Mouse (Mus musculus): Measurements from ENCODE around the gene Popdc2. TPM values are rescaled to one million over a fixed set of nuclear protein-coding genes. Genes with fewer than 3 reads are reported as not detected.

Popdc2 gene
- polyA plus RNA-seq, 1 experiment from 2014 or later: 15.4 TPM

- H3K4me3 ChIP-seq (replicated peaks): no peak overlapping the region
- no peaks in the 10 kb centered on the region for H3K9me3 ChIP-seq
- H3K27ac ChIP-seq: no peak overlapping the region
- peaks cover 10% of the 10 kb centered on the region; the same call in 1 of the 2 replicates for H3K4me1 ChIP-seq (replicated peaks)
- no peaks in the 10 kb centered on the region for H3K27me3 ChIP-seq (replicated peaks)
- no peak overlapping the region for H3K9ac ChIP-seq
- no peak overlapping the region for H3K4me2 ChIP-seq (replicated peaks)
- no peaks in the 10 kb centered on the region for H3K36me3 ChIP-seq
- WGBS: 84% methylated on average over 2 of the region's 2 CpGs
- no peak for ATAC-seq
Measured at GRCm38 (mm10) chr16:38359241-38359640, 2.8 kb upstream of the Popdc2 start.

DNA sequence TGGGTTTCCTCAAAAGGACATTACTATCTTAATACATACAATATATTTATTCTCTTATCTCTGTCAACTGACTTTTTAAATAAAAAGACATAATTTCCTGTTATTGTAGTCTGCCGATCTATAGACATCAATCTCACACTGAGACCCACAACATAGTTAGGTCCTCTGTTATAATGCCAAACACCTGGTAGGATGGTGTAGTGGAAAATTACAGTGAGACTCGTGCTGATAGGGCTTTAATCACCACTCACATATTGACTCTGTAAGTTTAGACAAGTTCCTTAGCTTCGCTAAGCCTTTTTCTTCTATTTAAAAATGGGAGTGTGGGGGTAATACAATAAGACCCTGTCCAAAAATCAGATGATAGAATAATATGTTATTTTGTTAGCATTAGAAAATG, 2.2 kb upstream of the Popdc2 start:
- Histone ChIP-seq H3K9ac (no peak overlapping the region), H3K27me3 (replicated peaks) (no peaks in the 10 kb centered on the region), H3K4me3 (replicated peaks) (no peak overlapping the region), H3K9me3 (no peaks in the 10 kb centered on the region), H3K27ac (no peak overlapping the region), H3K36me3 (no peaks in the 10 kb centered on the region), H3K4me2 (replicated peaks) (no peak overlapping the region), H3K4me1 (replicated peaks) (peaks cover 10% of the 10 kb centered on the region; the same call in 1 of the 2 replicates)
- no peak for ATAC-seq
- 74% methylated on average over 3 of the region's 3 CpGs for WGBS

DNA sequence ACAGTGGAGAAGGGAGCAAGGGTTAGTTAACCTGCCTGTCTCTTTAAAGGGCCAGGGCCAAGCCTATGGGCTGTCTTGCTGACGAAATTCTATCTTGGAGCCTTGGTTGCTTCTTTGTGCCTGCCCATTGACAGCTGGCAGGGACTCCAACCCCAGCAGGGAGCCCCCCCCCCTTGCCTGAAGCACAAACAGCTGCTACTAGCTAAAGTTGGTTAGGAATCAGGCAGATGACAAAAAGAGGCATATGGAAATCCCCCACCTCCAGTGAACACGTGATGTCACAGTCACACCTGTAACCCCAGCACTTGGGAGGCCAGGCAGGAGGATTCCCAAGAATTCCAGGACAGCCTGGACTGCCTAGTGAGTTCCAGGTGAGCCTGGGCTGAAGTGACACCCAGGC, 1.7 kb upstream of the Popdc2 start:
- Histone ChIP-seq H3K9me3 (no peaks in the 10 kb centered on the region), H3K36me3 (no peaks in the 10 kb centered on the region), H3K9ac (no peak overlapping the region), H3K4me3 (replicated peaks) (no peak overlapping the region), H3K27ac (no peak overlapping the region), H3K27me3 (replicated peaks) (no peaks in the 10 kb centered on the region), H3K4me1 (replicated peaks) (peaks cover 10% of the 10 kb centered on the region; the same call in 1 of the 2 replicates), H3K4me2 (replicated peaks) (no peak overlapping the region)
- 44% methylated on average over 2 of the region's 2 CpGs for WGBS
- ATAC-seq: 0 out of 2 replicates have a peak, but pooled peaks have one; percentile 15

DNA sequence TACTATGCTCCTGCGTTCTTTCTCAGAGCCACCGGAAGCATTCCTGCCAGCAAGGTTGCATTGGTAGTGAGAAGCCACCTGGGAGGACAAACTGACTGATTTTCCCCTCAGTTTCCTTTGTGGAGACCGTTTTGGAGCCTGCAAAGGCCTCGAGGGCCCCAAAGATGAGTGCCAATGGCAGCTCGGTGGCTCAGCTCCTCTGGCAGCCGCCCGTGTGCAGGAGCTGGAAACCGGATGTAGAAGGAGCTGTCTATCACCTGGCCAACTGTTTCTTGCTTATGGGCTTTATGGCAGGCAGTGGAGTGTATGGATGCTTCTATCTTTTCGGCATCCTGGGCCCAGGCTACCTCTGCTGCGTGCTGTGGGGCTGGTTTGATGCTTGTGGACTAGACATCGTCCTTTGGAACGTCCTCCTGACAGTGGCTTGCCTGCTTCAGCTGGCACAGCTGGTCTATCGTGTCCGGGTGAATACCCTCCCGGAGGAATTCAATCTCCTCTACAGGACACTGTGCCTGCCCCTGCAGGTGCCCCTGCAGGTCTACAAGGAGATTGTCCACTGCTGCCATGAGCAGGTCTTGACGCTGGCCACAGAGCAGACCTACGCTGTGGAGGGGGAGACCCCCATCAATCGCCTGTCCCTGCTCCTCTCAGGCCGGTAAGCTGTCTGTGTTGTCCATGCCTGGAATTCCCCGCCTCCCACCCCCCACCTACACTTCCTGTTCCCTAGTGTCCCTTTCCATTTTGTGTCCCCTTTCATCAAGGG, 665 bp downstream of the Popdc2 start:
- Histone ChIP-seq H3K4me2 (replicated peaks) (peak overlapping the region; percentile 46), H3K4me1 (replicated peaks) (peaks cover 10% of the 10 kb centered on the region; the same call in 1 of the 2 replicates), H3K9me3 (no peaks in the 10 kb centered on the region), H3K4me3 (replicated peaks) (peak overlapping the region; percentile 28), H3K27me3 (replicated peaks) (no peaks in the 10 kb centered on the region), H3K9ac (peak overlapping the region; percentile 28), H3K36me3 (no peaks in the 10 kb centered on the region), H3K27ac (peak overlapping the region; percentile 27)
- ATAC-seq: no peak
- 50% methylated on average over 20 of the region's 20 CpGs for WGBS

- Histone ChIP-seq H3K4me1 (replicated peaks) (peaks cover 10% of the 10 kb centered on the region; the same call in 1 of the 2 replicates), H3K4me2 (replicated peaks) (peak overlapping the region; percentile 46), H3K9ac (0 out of 2 replicates have a peak overlapping the region, but pooled peaks have one; percentile 28), H3K9me3 (no peaks in the 10 kb centered on the region), H3K36me3 (no peaks in the 10 kb centered on the region), H3K27ac (no peak overlapping the region), H3K27me3 (replicated peaks) (no peaks in the 10 kb centered on the region), H3K4me3 (replicated peaks) (peak overlapping the region; percentile 28)
- WGBS: 47% methylated on average over 3 of the region's 3 CpGs
- ATAC-seq: no peak
Measured at GRCm38 (mm10) chr16:38363256-38363595, 1.2 kb downstream of the Popdc2 start.

DNA sequence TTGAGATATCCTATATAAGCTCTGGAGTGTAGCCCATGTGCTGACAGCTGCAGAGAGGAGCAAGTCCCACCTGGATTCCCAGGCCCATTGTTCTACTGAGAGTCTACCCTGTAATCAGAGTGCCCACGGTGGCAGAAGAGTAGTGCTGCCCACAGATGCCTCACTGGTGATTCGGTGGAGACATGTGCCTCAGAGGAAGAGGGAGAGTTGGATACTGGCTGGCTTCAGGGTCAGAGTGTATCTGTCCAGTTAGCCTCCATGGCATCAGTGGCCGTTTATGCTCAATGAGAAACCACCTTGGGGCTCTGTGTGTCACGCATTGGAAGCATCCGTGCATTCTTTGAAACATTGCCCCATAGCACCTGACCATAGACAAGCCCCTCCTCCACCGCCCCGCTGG, 1.6 kb downstream of the Popdc2 start:
- Histone ChIP-seq H3K4me2 (replicated peaks) (peak overlapping the region; percentile 46), H3K27me3 (replicated peaks) (no peaks in the 10 kb centered on the region), H3K36me3 (no peaks in the 10 kb centered on the region), H3K9me3 (no peaks in the 10 kb centered on the region), H3K9ac (no peak overlapping the region), H3K4me1 (replicated peaks) (peaks cover 10% of the 10 kb centered on the region; the same call in 1 of the 2 replicates), H3K4me3 (replicated peaks) (peak overlapping the region; percentile 28), H3K27ac (no peak overlapping the region)
- ATAC-seq: no peak
- WGBS: 56% methylated on average over 7 of the region's 7 CpGs

GRCm38 (mm10) chr16:38365390-38365789, 3.4 kb downstream of the Popdc2 start:
- Histone ChIP-seq H3K4me2 (replicated peaks) (0 out of 2 replicates have a peak overlapping the region, but pooled peaks have one; percentile 15), H3K36me3 (no peaks in the 10 kb centered on the region), H3K4me3 (replicated peaks) (no peak overlapping the region), H3K27ac (no peak overlapping the region), H3K9me3 (no peaks in the 10 kb centered on the region), H3K4me1 (replicated peaks) (peaks cover 10% of the 10 kb centered on the region; the same call in 1 of the 2 replicates), H3K9ac (no peak overlapping the region), H3K27me3 (replicated peaks) (no peaks in the 10 kb centered on the region)
- no peak for ATAC-seq
- WGBS: 85% methylated on average over 10 of the region's 10 CpGs

- Histone ChIP-seq H3K36me3 (no peaks in the 10 kb centered on the region), H3K9ac (no peak overlapping the region), H3K27ac (no peak overlapping the region), H3K4me1 (replicated peaks) (peaks cover 10% of the 10 kb centered on the region; the same call in 1 of the 2 replicates), H3K9me3 (no peaks in the 10 kb centered on the region), H3K27me3 (replicated peaks) (no peaks in the 10 kb centered on the region), H3K4me2 (replicated peaks) (no peak overlapping the region), H3K4me3 (replicated peaks) (no peak overlapping the region)
- ATAC-seq: no peak
- WGBS: 81% methylated on average over 4 of the region's 4 CpGs
Measured at GRCm38 (mm10) chr16:38366231-38366630, 4.2 kb downstream of the Popdc2 start.

DNA sequence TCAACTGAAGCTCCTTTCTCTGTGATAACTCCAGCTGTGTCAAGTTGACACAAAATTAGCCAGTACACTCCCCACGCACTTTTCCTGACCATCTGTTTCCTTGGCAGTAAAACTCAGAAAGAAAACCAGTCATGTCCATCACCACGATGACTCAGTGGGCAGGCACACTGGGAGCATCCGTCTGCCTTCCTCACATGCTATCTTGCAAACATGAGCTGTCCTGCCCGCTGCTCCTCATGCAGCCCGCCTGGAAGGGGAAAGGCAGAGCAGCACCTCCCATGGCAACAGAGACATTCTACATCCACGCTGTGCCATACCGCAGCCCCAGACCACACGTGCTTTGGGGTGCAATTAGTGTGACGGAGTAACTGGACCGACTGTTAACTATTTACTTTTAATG, 6.3 kb downstream of the Popdc2 start:
- no peaks in the 10 kb centered on the region for H3K9me3 ChIP-seq
- 56% methylated on average over 10 of the region's 10 CpGs for WGBS
- ATAC-seq: no peak

GRCm38 (mm10) chr16:38369000-38369399, 7.0 kb downstream of the Popdc2 start:
- ATAC-seq: no peak
- H3K9ac ChIP-seq: no peak overlapping the region
- no peak overlapping the region for H3K4me3 ChIP-seq (replicated peaks)
- no peaks in the 10 kb centered on the region for H3K27me3 ChIP-seq (replicated peaks)
- H3K36me3 ChIP-seq: no peaks in the 10 kb centered on the region
- H3K4me1 ChIP-seq (replicated peaks): no peaks in the 10 kb centered on the region
- H3K27ac ChIP-seq: no peak overlapping the region
- H3K4me2 ChIP-seq (replicated peaks): no peak overlapping the region
- no peaks in the 10 kb centered on the region for H3K9me3 ChIP-seq
- 85% methylated on average over 7 of the region's 7 CpGs for WGBS

More for the DNA sequence above, 6.3 kb downstream of the Popdc2 start:
- Histone ChIP-seq H3K27ac (no peak overlapping the region), H3K9ac (no peak overlapping the region), H3K36me3 (no peaks in the 10 kb centered on the region), H3K27me3 (replicated peaks) (no peaks in the 10 kb centered on the region), H3K4me1 (replicated peaks) (no peaks in the 10 kb centered on the region), H3K4me2 (replicated peaks) (no peak overlapping the region), H3K4me3 (replicated peaks) (no peak overlapping the region)

DNA sequence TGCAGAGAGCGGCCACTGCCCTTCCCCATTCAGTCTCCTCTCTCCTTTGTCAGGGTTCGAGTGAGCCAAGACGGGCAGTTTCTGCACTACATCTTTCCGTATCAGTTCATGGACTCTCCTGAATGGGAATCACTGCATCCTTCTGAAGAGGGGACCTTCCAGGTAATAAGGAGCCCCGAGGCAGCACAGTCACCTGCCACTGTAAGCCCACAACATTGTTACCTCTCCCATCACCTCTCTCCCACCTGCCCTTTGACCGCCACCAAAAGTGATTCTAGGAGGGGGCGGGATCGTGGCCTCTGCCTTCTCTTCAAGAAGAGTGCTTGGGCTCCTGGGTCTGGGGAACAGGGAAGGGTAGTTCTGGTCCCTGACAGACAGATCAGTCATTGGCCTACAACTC, 7.4 kb downstream of the Popdc2 start:
- 87% methylated on average over 8 of the region's 8 CpGs for WGBS
- Histone ChIP-seq H3K27ac (no peak overlapping the region), H3K9ac (no peak overlapping the region), H3K27me3 (replicated peaks) (no peaks in the 10 kb centered on the region), H3K36me3 (no peaks in the 10 kb centered on the region), H3K9me3 (no peaks in the 10 kb centered on the region), H3K4me2 (replicated peaks) (no peak overlapping the region), H3K4me3 (replicated peaks) (no peak overlapping the region), H3K4me1 (replicated peaks) (no peaks in the 10 kb centered on the region)
- ATAC-seq: no peak

DNA sequence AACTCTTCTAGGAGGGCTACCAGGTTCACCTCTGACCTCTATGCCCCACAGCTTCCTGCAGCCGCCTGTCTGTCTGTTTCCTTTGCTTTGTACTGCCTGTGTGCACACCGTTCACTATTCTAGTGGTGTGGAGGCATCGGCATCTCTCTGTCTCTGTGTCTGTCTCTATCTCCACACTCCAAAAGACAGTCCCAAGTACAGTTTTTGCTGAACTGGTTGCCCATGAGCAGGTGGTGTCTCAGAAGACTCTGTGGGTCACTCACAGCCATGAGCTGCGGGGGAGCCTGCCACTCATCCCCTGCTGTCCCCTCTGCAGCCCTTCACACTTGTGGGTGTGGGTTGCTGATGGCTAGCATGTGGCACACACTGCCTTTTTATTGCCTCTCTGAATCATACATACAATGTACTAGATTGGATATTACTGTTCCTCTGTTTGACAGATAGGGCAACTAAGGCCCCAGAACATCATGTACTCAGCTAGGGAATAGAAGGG, 8.0 kb downstream of the Popdc2 start:
- H3K27me3 ChIP-seq (replicated peaks): no peaks in the 10 kb centered on the region
- H3K27ac ChIP-seq: no peak overlapping the region
- no peak overlapping the region for H3K4me3 ChIP-seq (replicated peaks)
- WGBS: 78% methylated on average over 4 of the region's 4 CpGs
- no peaks in the 10 kb centered on the region for H3K9me3 ChIP-seq
- no peaks in the 10 kb centered on the region for H3K4me1 ChIP-seq (replicated peaks)
- no peak overlapping the region for H3K9ac ChIP-seq
- ATAC-seq: no peak
- H3K36me3 ChIP-seq: no peaks in the 10 kb centered on the region
- no peak overlapping the region for H3K4me2 ChIP-seq (replicated peaks)
